Mouse (Mus musculus) erythroblast, embryonic 14.5 days (primary cell): ENCODE measurements around the gene Dgkg.

Experiments
- GATA1 ChIP-seq: IDR thresholded peaks from 2 replicates; pipeline ENCODE4 v1.6.1; 2012; ENCODE audit warnings: low read length, inconsistent platforms, mixed read lengths
- TAL1 ChIP-seq: IDR thresholded peaks from 3 replicates; pipeline ENCODE4 v1.6.1; 2012; ENCODE audit warnings: low read length, inconsistent platforms, mixed read lengths

DNA sequence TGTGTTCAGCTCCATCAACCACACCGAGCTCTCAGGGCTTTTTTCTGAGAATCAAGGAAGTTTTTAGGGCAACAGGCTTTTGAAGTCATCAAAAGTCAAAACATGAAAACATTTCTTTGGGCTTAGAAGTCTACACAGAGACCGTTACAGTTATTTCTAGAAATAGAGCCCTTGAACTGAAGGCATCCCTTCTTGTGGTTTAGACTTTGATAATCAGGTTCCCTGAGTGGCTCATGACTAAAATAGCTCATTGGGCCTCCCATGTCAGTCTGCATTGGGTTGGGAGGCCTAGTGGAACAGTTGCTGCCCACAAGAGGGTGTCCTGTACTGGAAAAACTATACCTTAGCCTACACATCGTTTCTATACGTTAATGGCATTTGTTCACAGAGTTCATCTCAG, 130.6 kb downstream of the Dgkg start:
- no peak for TF ChIP-seq TAL1
- no peak for TF ChIP-seq GATA1
